Mouse (Mus musculus) lung, embryonic 16.5 days (tissue): ENCODE results near the gene Ccin. TPM values are rescaled to one million over a fixed set of nuclear protein-coding genes. Genes with fewer than 3 reads are reported as not detected.

ENCODE experiments used
- ATAC-seq: fragments of 200-750 bp; cut with Nextera tagmentation; 2 replicates; pipeline ENCODE4 v1.8.0; 2017; ENCODE audit warnings: low read depth, mild to moderate bottlenecking, moderate library complexity
- H3K27ac ChIP-seq: fragments of 300-500 bp; sonication (generic); 2 replicates; pipeline ENCODE4 v1.5.1; 2014; ENCODE audit warnings: mild to moderate bottlenecking, control low read depth, low read length
- H3K27me3 ChIP-seq: fragments of 300-500 bp; sonication (generic); 2 replicates; pipeline ENCODE4 v1.6.1; 2014; ENCODE audit warnings: low read depth, low read length, mixed read lengths; ENCODE audit not compliant: control insufficient read depth, insufficient read depth
- H3K36me3 ChIP-seq: fragments of 300-500 bp; sonication (generic); 2 replicates; pipeline ENCODE4 v1.6.1; 2014; ENCODE audit warnings: low read length; ENCODE audit not compliant: control insufficient read depth, insufficient read depth
- H3K4me1 ChIP-seq: fragments of 300-500 bp; sonication (generic); replicated peaks from 2 replicates; pipeline ENCODE4 v1.6.1; 2014; ENCODE audit warnings: low read length, mixed read lengths; ENCODE audit not compliant: control insufficient read depth, insufficient read depth
- H3K4me2 ChIP-seq: fragments of 300-500 bp; sonication (generic); 2 replicates; pipeline ENCODE4 v1.6.1; 2014; ENCODE audit warnings: low read depth, low read length, control low read depth
- H3K4me3 ChIP-seq: fragments of 300-500 bp; sonication (generic); 2 replicates; pipeline ENCODE4 v1.5.1; 2014; ENCODE audit warnings: mild to moderate bottlenecking, low read length, control low read depth
- H3K9ac ChIP-seq: fragments of 300-500 bp; sonication (generic); 2 replicates; pipeline ENCODE4 v1.6.1; 2014; ENCODE audit warnings: low read length, control low read depth
- H3K9me3 ChIP-seq: fragments of 300-500 bp; sonication (generic); 2 replicates; pipeline ENCODE4 v1.6.1; 2016; ENCODE audit warnings: low read length; ENCODE audit not compliant: control insufficient read depth
- WGBS: fragments of 180-500 bp; shearing (Covaris S2); extraction: QIAGEN DNeasy Blood & Tissue Kit; methylation state at CpG from one replicate; pipeline ENCODE4 v1.1.7; 2014; 5-methylcytosine and 5-hydroxymethylcytosine counted together
- polyA plus RNA-seq: library from polyadenylated mRNA; unstranded; fragments of >200 nt; fragmentation: Nextera tagmentation; extraction: Ambion mirVana; gene quantifications from 2 replicates; pipeline ENCODE4 v1.2.1, GENCODE M21; 2015

Gene Ccin
- polyA plus RNA-seq, result not detected in 2 replicates

DNA sequence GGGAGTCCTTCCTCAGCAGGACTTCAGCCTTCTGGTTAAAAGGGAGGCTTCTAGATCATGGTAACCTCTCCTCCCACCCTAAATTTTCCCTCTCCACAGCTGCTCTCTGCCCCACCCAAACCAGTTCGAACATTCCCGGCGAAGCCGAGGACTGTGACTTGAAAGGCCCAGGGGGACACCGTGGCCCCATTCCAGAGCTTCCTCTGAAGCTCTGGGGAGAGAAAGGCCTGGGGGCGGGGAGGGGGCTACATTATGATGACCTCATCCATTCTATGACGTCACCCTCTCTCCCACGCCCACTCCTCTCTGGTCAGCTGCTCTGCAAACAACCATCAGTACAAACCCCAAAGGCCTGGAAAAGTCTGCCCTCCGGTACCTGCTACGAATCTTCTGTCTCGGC lies at the start of gene Ccin:
Gene Ccin (plus strand): TSS at position 303 of the 400 bp plus-strand sequence.
- no peak for ATAC-seq
- WGBS, result 69% methylated on average over 11 of the region's 11 CpGs

DNA sequence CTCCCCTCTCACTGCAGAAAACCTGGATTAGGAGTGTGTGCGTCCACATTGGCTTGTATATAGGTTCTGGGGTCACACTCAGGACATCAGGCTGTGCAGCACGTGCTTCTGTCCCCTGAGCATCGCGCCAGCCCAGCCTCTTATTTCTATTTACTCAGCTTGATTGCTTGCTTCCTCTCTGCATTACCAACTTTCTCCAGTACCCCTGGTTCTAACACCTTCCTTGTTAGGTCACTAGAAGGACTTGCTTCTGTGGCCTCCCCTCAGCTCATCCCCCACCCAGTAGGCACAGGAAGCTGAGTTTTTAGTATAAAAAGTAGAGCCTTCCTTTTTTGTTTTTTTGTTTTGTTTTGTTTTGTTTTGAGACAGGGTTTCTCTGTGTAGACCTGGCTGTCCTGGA lies 47.1 kb upstream of the Ccin start:
- no peaks in the 10 kb centered on the region for H3K9me3 ChIP-seq
- no peak overlapping the region for H3K4me2 ChIP-seq
- no peaks in the 10 kb centered on the region for H3K27me3 ChIP-seq
- peaks cover 6% of the 10 kb centered on the region for H3K36me3 ChIP-seq
- H3K9ac ChIP-seq, result no peak overlapping the region
- no peak for ATAC-seq
- no peak overlapping the region for H3K4me3 ChIP-seq
- 59% methylated on average over 4 of the region's 4 CpGs for WGBS
- H3K27ac ChIP-seq, result no peak overlapping the region
- H3K4me1 ChIP-seq, result no peaks in the 10 kb centered on the region

More for the DNA sequence above, at the start of gene Ccin:
- peak within 1 kb of the TSS; percentile 42 for H3K4me3 ChIP-seq
- no peaks in the 10 kb centered on the region for H3K27me3 ChIP-seq
- H3K9me3 ChIP-seq, result no peaks in the 10 kb centered on the region
- H3K4me2 ChIP-seq, result peak within 1 kb of the TSS; percentile 74
- H3K9ac ChIP-seq, result peak within 1 kb of the TSS; percentile 74
- no peaks in the 10 kb centered on the region for H3K36me3 ChIP-seq
- no peak within 1 kb of the TSS for H3K27ac ChIP-seq
- peaks cover 19% of the 10 kb centered on the region for H3K4me1 ChIP-seq

- Histone ChIP-seq H3K27me3 (no peaks in the 10 kb centered on the region), H3K36me3 (peaks cover 7% of the 10 kb centered on the region; the same call in 1 of the 2 replicates), H3K4me1 (no peaks in the 10 kb centered on the region), H3K4me2 (no peak overlapping the region), H3K9ac (no peak overlapping the region), H3K4me3 (no peak overlapping the region), H3K27ac (no peak overlapping the region), H3K9me3 (no peaks in the 10 kb centered on the region)
- ATAC-seq, result no peak
- 63% methylated on average over 14 of the region's 14 CpGs for WGBS
Observed at GRCm38 (mm10) chr4:43936749-43937674, 46.3 kb upstream of the Ccin start.

GRCm38 (mm10) chr4:43941315-43941714 lies 42.0 kb upstream of the Ccin start:
- no peaks in the 10 kb centered on the region for H3K4me1 ChIP-seq
- H3K27ac ChIP-seq, result no peak overlapping the region
- H3K27me3 ChIP-seq, result no peaks in the 10 kb centered on the region
- peaks cover 11% of the 10 kb centered on the region; the same call in 1 of the 2 replicates for H3K36me3 ChIP-seq
- no peak overlapping the region for H3K4me3 ChIP-seq
- no peak overlapping the region for H3K4me2 ChIP-seq
- 90% methylated on average over 5 of the region's 5 CpGs for WGBS
- ATAC-seq, result no peak
- no peak overlapping the region for H3K9ac ChIP-seq
- H3K9me3 ChIP-seq, result no peaks in the 10 kb centered on the region

GRCm38 (mm10) chr4:43942421-43942820 lies 40.9 kb upstream of the Ccin start:
- ATAC-seq, result no peak
- no peak overlapping the region for H3K4me3 ChIP-seq
- H3K27me3 ChIP-seq, result no peaks in the 10 kb centered on the region
- WGBS, result 86% methylated on average over 8 of the region's 8 CpGs
- no peak overlapping the region for H3K27ac ChIP-seq
- no peaks in the 10 kb centered on the region for H3K4me1 ChIP-seq
- no peak overlapping the region for H3K4me2 ChIP-seq
- no peaks in the 10 kb centered on the region for H3K9me3 ChIP-seq
- H3K9ac ChIP-seq, result no peak overlapping the region
- peaks cover 11% of the 10 kb centered on the region; the same call in 1 of the 2 replicates for H3K36me3 ChIP-seq

DNA sequence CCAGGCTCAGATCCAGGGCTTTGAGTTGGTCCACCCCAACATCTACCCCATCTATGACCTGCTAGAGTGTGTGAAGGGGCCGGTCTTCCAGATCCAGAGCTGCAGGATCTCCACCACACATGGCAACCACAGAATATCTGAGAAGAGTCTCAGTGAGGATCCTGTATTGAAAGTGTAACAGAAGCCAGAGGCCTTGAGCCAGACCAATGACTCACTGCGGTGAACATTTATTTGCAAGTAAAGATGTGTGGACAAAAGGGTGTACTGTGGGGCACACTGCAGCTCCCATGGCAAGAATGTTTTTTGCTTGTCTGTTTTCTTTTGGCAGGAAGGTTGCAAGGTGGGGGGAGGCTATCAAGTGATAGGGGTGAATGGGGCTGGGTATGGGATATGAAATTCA lies 35.7 kb upstream of the Ccin start:
- H3K9me3 ChIP-seq, result no peaks in the 10 kb centered on the region
- H3K36me3 ChIP-seq, result 0 out of 2 replicates have a peak, but pooled peaks cover 3% of the 10 kb centered on the region
- no peak overlapping the region for H3K27ac ChIP-seq
- H3K9ac ChIP-seq, result no peak overlapping the region
- no peak overlapping the region for H3K4me3 ChIP-seq
- no peaks in the 10 kb centered on the region for H3K4me1 ChIP-seq
- ATAC-seq, result no peak
- no peak overlapping the region for H3K4me2 ChIP-seq
- H3K27me3 ChIP-seq, result no peaks in the 10 kb centered on the region
- 96% methylated on average over 2 of the region's 2 CpGs for WGBS

DNA sequence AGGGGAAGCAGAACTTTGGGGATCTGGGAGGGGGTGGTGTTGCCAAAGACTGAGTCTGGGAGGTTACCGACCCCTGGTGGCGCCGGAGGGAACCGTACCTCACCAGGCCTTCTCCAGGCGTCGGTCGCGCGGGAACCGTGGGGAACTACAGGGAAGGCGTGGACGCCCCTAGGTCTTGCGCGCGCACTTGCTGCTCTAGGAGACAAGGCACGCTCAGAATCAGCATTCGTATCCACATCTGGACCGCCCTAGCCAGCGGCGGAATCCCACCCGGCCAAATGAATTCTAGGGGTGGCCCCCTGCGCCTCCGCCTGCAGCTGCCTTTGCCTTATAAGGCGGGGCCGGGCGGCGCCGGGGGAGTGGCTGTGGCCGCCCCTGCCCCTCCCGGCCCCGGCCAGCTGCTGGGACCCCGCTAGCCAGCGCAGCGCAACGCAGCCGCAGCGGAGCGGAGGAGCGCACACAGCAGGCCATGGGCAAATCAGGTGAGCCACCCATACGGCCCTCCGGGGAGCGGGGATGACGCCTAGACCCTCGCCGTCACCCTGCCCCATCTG lies 25.9 kb upstream of the Ccin start, which contains the start of gene Glipr2:
Gene Glipr2 (plus strand): TSS at position 110 of the 554 bp plus-strand sequence.
- ATAC-seq, result peak; percentile 96
- H3K4me2 ChIP-seq, result peak within 1 kb of the TSS; percentile 98
- no peaks in the 10 kb centered on the region for H3K9me3 ChIP-seq
- H3K27ac ChIP-seq, result peak within 1 kb of the TSS; percentile 80
- peak within 1 kb of the TSS; percentile 71 for H3K4me3 ChIP-seq
- H3K36me3 ChIP-seq, result no peaks in the 10 kb centered on the region
- H3K4me1 ChIP-seq, result peaks cover 10% of the 10 kb centered on the region
- H3K27me3 ChIP-seq, result no peaks in the 10 kb centered on the region
- peak within 1 kb of the TSS; percentile 72 for H3K9ac ChIP-seq
- under 1% methylated on average over 45 of the region's 45 CpGs for WGBS

DNA sequence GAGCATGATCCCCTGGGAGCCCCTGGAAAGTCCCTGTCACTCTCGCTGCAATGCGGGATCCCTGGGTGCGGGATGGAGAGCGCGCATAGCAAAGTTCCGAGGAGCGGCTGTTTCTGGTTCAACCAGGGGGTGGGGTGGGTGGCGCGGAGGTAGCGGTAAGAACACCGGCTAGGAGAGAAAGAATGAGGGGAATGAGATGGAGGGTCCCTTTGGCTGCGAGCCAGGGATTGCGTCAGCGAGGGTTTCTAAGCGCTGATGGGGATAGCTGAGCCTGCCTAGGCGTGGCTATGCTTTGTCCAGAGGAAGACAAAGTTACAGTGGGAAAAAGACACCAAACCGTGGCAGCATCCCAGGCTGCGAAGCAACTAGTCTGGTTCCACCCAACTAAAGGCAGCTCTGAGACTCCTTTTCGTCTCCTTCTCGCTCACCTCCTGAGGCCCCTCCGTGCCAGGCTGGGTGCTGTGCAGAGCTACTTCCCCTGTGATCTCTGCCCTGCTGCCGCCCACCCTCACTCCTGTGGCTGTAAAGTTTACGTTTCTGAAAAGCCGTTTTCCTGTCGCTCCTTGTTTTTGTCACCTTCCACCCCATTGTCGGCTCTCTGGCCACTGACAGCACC lies 25.3 kb upstream of the Ccin start:
- no peaks in the 10 kb centered on the region for H3K27me3 ChIP-seq
- peak; percentile 77 for ATAC-seq
- H3K27ac ChIP-seq, result peak overlapping the region; percentile 80
- H3K4me1 ChIP-seq, result peaks cover 10% of the 10 kb centered on the region
- WGBS, result under 1% methylated on average over 26 of the region's 26 CpGs
- H3K9ac ChIP-seq, result peak overlapping the region; percentile 72
- H3K4me3 ChIP-seq, result peak overlapping the region; percentile 71
- H3K9me3 ChIP-seq, result no peaks in the 10 kb centered on the region
- H3K36me3 ChIP-seq, result no peaks in the 10 kb centered on the region
- H3K4me2 ChIP-seq, result peak overlapping the region; percentile 98
